Mouse (Mus musculus): ENCODE data around the gene Dctn3.
"Not testable (repeated sequence)": the region's sequence is repeated elsewhere in the genome, so short reads cannot be mapped to it uniquely, and the experiment has no call there.

- not testable (repeated sequence) for TF ChIP-seq CTCF (conservative IDR thresholded peaks at IDR 0.05; ENCODE audit: insufficient read depth, insufficient read length, low read depth, low read length); POLR2A (IDR thresholded peaks at IDR 0.05; ENCODE audit: low read depth, low read length)
These were observed 44.3 kb upstream of the Dctn3 start for GRCm38 (mm10) chr4:41767301-41767700.
